Mouse (Mus musculus) heart, embryonic 14.5 days (tissue): ENCODE data around the gene App. TPM values are rescaled to one million over a fixed set of nuclear protein-coding genes. Genes with fewer than 3 reads are reported as not detected.

Experiments
- ATAC-seq: fragments of 200-750 bp; cut with Nextera tagmentation; 2 replicates; pipeline ENCODE4 v1.8.0; 2017; ENCODE audit warnings: low read depth, moderate TSS enrichment; ENCODE audit not compliant: insufficient number of reproducible peaks, insufficient read depth, low FRiP score
- H3K27ac ChIP-seq, 2 experiments: fragments of 200-500 bp in 1 of 2; fragments of 300-500 bp in 1 of 2; sonication (generic) in 1 of 2; replicated peaks in 1 of 2; 2 replicates each; pipeline ENCODE4 v1.5.1; 2012 to 2014; ENCODE audit warnings: low read depth in 2 of 2, low read length in 2 of 2, control low read depth in 1 of 2, mild to moderate bottlenecking in 1 of 2, mixed read lengths in 1 of 2; ENCODE audit not compliant: control insufficient read depth in 1 of 2, insufficient read depth in 1 of 2
- H3K27me3 ChIP-seq: fragments of 300-500 bp; sonication (generic); 2 replicates; pipeline ENCODE4 v1.6.1; 2014; ENCODE audit warnings: mild to moderate bottlenecking, low read length, control low read depth; ENCODE audit not compliant: control insufficient read depth, insufficient read depth
- H3K36me3 ChIP-seq: fragments of 300-500 bp; sonication (generic); 2 replicates; pipeline ENCODE4 v1.6.1; 2014; ENCODE audit warnings: mild to moderate bottlenecking, control low read depth, low read length, mixed read lengths; ENCODE audit not compliant: control insufficient read depth, insufficient read depth
- H3K4me1 ChIP-seq, 2 experiments: fragments of 200-500 bp in 1 of 2; fragments of 300-500 bp in 1 of 2; sonication (generic) in 1 of 2; 2 replicates each; pipeline ENCODE4 v1.6.1; 2012 to 2014; ENCODE audit warnings: low read length in 2 of 2, control low read depth in 1 of 2, mixed read lengths in 1 of 2; ENCODE audit not compliant: control insufficient read depth in 2 of 2, insufficient read depth in 2 of 2
- H3K4me2 ChIP-seq: fragments of 300-500 bp; sonication (generic); 2 replicates; pipeline ENCODE4 v1.6.1; 2014; ENCODE audit warnings: mild to moderate bottlenecking, low read length
- H3K4me3 ChIP-seq, 2 experiments: fragments of 200-500 bp in 1 of 2; fragments of 300-500 bp in 1 of 2; sonication (generic) in 1 of 2; 2 replicates each; pipeline ENCODE4 v1.5.1; 2012 to 2014; ENCODE audit warnings: low read length in 2 of 2, mild to moderate bottlenecking in 2 of 2, control low read depth in 1 of 2, low read depth in 1 of 2, moderate library complexity in 1 of 2; ENCODE audit not compliant: control insufficient read depth in 1 of 2, insufficient read depth in 1 of 2
- H3K9ac ChIP-seq: fragments of 300-500 bp; sonication (generic); 2 replicates; pipeline ENCODE4 v1.6.1; 2014; ENCODE audit warnings: mild to moderate bottlenecking, low read length
- H3K9me3 ChIP-seq: fragments of 300-500 bp; sonication (generic); 2 replicates; pipeline ENCODE4 v1.6.1; 2016; ENCODE audit warnings: low read length, control low read depth; ENCODE audit not compliant: control insufficient read depth
- WGBS: fragments of 180-500 bp; shearing (Covaris S2); extraction: QIAGEN DNeasy Blood & Tissue Kit; methylation state at CpG from one replicate; pipeline ENCODE4 v1.1.7; 2014; 5-methylcytosine and 5-hydroxymethylcytosine counted together
- polyA plus RNA-seq: library from polyadenylated mRNA; unstranded; fragments of >200 nt; fragmentation: Nextera tagmentation; extraction: Ambion mirVana; gene quantifications from 2 replicates; pipeline ENCODE4 v1.2.1, GENCODE M21; 2014

Gene App
- polyA plus RNA-seq, 1 experiment from 2014 or later = 169 TPM

DNA sequence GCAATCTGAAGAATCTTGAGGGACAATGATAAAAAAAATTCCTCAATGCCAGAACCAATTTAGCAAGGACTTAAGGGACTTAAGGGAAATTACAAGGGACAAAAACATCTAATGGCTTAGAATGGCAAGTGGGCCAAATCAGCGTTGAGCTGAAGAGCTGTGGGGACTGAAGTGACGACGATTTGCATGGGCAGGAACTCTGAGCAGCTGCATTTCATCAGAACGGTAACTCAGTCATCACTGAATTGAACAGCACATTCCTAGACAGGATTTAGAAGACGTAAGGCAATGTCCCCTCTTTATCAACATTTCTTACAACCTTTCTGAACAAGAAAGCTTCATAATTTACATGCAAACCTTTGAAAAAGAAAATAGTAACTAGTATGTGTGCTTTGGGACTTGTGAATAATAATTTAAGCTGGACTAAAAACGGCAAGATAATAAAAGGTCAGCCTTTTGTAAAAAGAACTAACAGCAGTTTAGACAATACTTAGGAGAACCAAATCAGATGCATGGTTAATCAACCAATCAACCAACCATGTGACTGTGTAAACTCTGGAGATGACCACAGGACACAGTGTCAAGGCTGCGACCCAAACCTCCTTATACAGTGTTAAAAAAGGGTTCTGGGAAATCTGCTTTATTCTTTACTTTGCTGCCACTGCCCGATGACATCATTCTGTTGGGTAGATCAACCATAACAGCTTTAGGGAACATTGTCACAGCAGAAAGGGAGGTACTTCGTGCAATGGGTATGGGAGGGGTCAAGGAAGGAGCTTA, 164.5 kb downstream of the App start:
- no peak overlapping the region for H3K4me2 ChIP-seq
- H3K9ac ChIP-seq = no peak overlapping the region
- no peaks in the 10 kb centered on the region for H3K9me3 ChIP-seq
- no peaks in the 10 kb centered on the region for H3K4me1 ChIP-seq
- H3K36me3 ChIP-seq = peaks cover 42% of the 10 kb centered on the region
- ATAC-seq = no peak
- H3K27me3 ChIP-seq = no peaks in the 10 kb centered on the region
- H3K4me3 ChIP-seq = no peak overlapping the region
- WGBS = 54% methylated on average over 9 of the region's 9 CpGs
- 0 out of 4 replicates have a peak overlapping the region, but pooled peaks have one; percentile 0 to 12 for H3K27ac ChIP-seq

- Histone ChIP-seq H3K27me3 (no peaks in the 10 kb centered on the region), H3K4me1 (peaks cover 2 to 5% of the 10 kb centered on the region in 2 experiments; a peak in 3 of 4 replicates), H3K4me3 (no peak overlapping the region), H3K9me3 (no peaks in the 10 kb centered on the region), H3K9ac (no peak overlapping the region), H3K27ac (no peak overlapping the region), H3K36me3 (peaks cover 17% of the 10 kb centered on the region), H3K4me2 (no peak overlapping the region)
- ATAC-seq = no peak
- WGBS = 95% methylated on average over 5 of the region's 5 CpGs
Measured at GRCm38 (mm10) chr16:85001939-85002556, 171.5 kb downstream of the App start.

- Histone ChIP-seq H3K4me2 (no peak overlapping the region), H3K9ac (no peak overlapping the region), H3K27me3 (no peaks in the 10 kb centered on the region), H3K36me3 (peaks cover 20% of the 10 kb centered on the region), H3K9me3 (no peaks in the 10 kb centered on the region), H3K27ac (no peak overlapping the region), H3K4me1 (peaks cover 2 to 9% of the 10 kb centered on the region in 2 experiments; a peak in 3 of 4 replicates), H3K4me3 (no peak overlapping the region)
- no peak for ATAC-seq
- WGBS = 84% methylated on average over 7 of the region's 7 CpGs
Measured at GRCm38 (mm10) chr16:85000304-85000703, 173.3 kb downstream of the App start.

- 33% methylated on average over 3 of the region's 3 CpGs for WGBS
- Histone ChIP-seq H3K27me3 (no peaks in the 10 kb centered on the region), H3K4me3 (no peak overlapping the region), H3K9ac (no peak overlapping the region), H3K4me2 (no peak overlapping the region), H3K36me3 (peaks cover 18% of the 10 kb centered on the region), H3K4me1 (peaks cover 2 to 9% of the 10 kb centered on the region in 2 experiments), H3K27ac (no peak overlapping the region), H3K9me3 (no peaks in the 10 kb centered on the region)
- ATAC-seq = no peak
Measured at GRCm38 (mm10) chr16:84997551-84997950, 176.0 kb downstream of the App start.

DNA sequence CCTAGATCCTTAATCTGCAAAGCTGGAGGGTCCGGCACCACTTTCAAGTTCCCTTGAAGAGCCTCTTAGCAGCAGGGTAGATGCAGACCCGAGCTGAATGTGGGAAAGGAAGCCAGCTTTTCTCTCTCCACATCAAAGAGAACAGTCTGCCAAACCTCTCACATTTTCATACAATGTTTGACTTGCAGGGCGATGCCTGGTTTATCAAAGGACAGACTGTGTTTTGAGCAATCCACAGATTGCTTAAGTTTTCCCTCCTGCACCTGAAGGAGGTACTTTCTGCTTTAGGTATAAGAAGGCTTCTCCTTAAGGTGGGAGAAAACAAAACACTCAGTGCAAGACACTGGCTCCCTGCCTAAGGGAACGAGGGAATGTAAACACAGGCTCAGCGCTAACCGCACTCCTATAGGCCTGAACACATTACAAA, 178.1 kb downstream of the App start:
- WGBS = 62% methylated on average over 6 of the region's 6 CpGs
- 0 out of 4 replicates have a peak overlapping the region, but pooled peaks have one; percentile 7 to 16 for H3K27ac ChIP-seq
- H3K27me3 ChIP-seq = no peaks in the 10 kb centered on the region
- no peak overlapping the region for H3K4me2 ChIP-seq
- H3K36me3 ChIP-seq = peaks cover 19% of the 10 kb centered on the region
- ATAC-seq = no peak
- H3K4me3 ChIP-seq = no peak overlapping the region
- no peaks in the 10 kb centered on the region for H3K9me3 ChIP-seq
- H3K9ac ChIP-seq = no peak overlapping the region
- peaks cover 4 to 13% of the 10 kb centered on the region in 2 experiments for H3K4me1 ChIP-seq

- Histone ChIP-seq H3K36me3 (peaks cover 19% of the 10 kb centered on the region), H3K27me3 (no peaks in the 10 kb centered on the region), H3K27ac (no peak overlapping the region), H3K4me3 (no peak overlapping the region), H3K4me2 (no peak overlapping the region), H3K9ac (no peak overlapping the region), H3K4me1 (peaks cover 8 to 24% of the 10 kb centered on the region in 2 experiments), H3K9me3 (no peaks in the 10 kb centered on the region)
- ATAC-seq = no peak
- WGBS = 74% methylated on average over 7 of the region's 7 CpGs
Measured at GRCm38 (mm10) chr16:84992888-84993287, 180.7 kb downstream of the App start.

DNA sequence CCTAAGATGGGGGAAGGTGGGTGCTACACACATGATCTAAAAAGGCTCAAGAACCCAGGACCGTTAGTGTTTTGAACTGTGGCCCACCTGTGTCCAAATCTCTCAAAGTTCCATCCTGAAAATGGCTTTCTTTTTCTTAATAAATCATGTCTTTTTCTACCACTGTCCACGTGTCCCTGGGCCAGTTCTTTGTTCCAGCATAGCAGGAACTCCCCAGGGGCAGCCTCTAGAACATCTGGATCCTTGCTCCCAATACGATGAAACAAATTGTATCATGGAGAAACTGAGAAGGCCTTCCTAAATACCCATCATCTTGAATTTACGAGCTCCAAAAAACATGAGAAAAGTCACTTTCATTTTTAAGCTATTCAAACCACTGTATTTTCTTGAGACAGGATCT, 182.6 kb downstream of the App start:
- ATAC-seq = no peak
- H3K36me3 ChIP-seq = peaks cover 23% of the 10 kb centered on the region

More for the DNA sequence above, 182.6 kb downstream of the App start:
- no peak overlapping the region for H3K4me3 ChIP-seq
- H3K4me1 ChIP-seq = peaks cover 8 to 23% of the 10 kb centered on the region in 2 experiments
- H3K9ac ChIP-seq = no peak overlapping the region
- no peak overlapping the region for H3K4me2 ChIP-seq
- H3K27ac ChIP-seq = no peak overlapping the region
- H3K27me3 ChIP-seq = no peaks in the 10 kb centered on the region
- WGBS = 91% methylated on average over 4 of the region's 4 CpGs
- no peaks in the 10 kb centered on the region for H3K9me3 ChIP-seq
